Mouse (Mus musculus) lung, adult 18-20 months (tissue): ENCODE data around the gene Zfp420.
A peak's percentile ranks its signal among the peaks of the same experiment; 100 is the strongest.
"Not testable (repeated sequence)": the region's sequence is repeated elsewhere in the genome, so short reads cannot be mapped to it uniquely, and the experiment has no call there.

Experiments used
- DNase-seq, 2 experiments: peaks; one replicate each; pipeline ENCODE4 v3.0.0; 2022; ENCODE audit warnings: mixed read lengths in 2 of 2

Zfp420 gene

GRCm38 (mm10) chr7:29859532-29860517, at the start of gene Zfp420:
TSS of gene Zfp420 (plus strand) at chr7:29859979.
- peak; percentile 92 to 94 for DNase-seq

DNA sequence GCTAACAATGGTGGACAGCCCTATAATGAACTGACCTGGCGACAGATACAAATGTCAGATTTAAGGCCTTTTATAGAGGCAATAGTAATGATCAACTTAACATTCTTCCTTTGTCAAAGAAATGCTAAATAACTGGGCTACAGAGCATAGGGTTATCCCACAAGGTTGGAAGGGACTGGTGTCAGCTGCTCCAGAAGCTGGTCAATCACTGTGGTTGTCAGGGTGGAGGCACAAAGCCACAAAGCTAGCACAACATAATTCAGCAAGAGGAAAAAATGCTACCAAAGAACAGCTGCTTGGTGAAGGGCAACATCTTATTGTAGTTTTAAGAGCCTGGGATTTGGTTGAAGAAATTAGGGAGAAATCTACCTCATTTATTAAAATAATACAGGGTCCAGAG, 47.5 kb upstream of the Zfp420 start:
- DNase-seq, result no peak

- no peak for DNase-seq
Observed at GRCm38 (mm10) chr7:29814381-29814780, 45.4 kb upstream of the Zfp420 start.

- DNase-seq, result no peak
Observed at GRCm38 (mm10) chr7:29815061-29815784, 44.6 kb upstream of the Zfp420 start.

DNA sequence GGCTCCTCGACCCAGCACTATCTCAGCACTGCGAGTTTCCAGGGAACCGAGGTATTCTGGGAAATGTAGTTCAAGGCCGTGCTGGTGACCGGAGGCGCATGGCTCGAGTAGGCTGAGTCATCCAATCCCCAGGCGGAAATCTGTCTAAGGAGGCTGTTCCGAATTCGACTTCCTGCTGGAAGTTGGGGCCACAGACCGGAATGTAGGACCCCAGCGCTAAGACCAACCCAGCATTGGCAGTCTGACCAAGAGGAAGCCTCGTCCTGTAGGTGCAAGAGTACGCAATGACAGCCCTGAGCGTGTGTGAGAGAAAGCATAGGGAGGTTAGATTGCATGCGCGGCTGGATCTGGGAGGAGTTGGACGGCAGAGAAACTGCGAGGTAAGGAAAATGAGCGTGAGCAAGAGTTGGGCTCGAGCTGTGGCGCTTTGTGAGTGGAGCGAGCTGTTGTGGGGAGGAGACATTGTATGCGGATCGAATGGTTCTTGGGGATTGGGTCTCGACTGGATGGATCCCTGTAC, 43.8 kb upstream of the Zfp420 start, which contains the start of gene Zfp790:
Gene Zfp790, plus strand, starts transcription at position 205 of the 520 bp plus-strand sequence.
- DNase-seq, result peak; percentile 91 to 94

DNA sequence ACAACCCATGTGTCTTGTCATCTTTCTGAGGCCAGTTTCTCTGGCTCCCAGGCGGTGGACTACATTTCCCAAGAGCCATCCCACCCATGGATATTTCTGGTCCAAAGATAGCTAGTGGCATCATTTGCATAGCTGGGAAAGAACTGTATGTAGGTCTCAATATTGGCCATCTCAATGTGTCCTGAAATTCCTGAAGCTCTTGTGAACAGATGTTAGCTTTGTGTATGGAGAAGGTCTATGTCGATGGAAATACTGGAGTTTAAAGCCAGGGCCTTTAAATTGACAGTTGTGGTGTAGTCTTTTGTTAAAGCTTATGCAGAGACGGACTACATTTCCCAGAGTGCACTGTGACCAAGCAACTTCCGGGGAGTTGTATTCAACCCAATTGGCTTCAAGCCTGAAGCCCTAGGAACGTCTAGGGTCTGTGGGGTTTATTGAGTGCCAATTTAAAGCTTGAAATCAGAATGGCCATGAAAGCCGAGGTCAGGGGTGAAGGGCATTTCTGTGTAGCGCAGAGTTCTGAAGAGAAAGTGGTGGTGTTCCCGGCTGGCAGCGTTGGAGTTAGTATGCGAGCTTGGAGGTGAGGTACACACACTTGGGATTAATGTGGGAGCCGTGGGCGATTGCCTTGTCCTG, 41.0 kb upstream of the Zfp420 start:
- DNase-seq, result peak; percentile 72 to 79

- DNase-seq, result no peak
Observed at GRCm38 (mm10) chr7:29828001-29828400, 31.8 kb upstream of the Zfp420 start.

DNA sequence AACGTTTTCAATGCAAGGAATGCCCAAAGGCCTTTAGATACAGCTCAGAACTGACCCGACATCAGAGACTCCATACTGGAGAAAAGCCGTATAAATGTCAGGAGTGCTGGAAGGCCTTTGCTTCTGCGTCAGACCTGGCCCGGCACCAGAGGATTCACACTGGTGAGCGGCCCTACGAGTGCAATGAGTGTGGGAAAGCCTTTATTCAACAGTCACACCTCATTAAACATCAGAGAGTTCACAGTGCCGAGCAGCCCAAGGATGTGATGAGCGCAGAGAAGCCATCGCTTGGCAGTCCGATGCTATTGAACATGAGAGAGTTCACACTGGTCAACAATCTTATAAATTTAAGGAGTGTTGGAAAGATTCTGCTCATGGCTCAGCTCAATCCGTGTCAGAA, 30.0 kb upstream of the Zfp420 start:
- no peak for DNase-seq

GRCm38 (mm10) chr7:29836816-29837215, 23.0 kb upstream of the Zfp420 start:
- DNase-seq, result no peak

DNA sequence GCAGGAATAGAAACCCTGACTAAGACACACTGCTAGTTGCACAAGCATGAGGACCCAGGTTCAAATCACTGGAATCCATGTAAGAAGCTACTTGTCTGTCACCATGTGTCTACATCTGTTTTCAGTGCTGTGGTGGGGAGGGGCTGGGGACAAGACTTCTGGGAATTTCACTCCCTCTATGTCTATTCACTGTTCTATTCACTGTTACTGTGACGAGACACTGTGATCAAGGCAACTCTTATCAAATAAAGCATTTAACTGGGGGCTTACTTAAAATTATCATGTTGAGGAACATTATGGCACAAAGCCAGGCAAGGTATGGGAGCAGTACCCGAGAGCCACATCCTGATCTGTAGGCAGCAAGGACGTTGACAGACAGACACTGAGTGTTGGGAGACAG, 20.5 kb upstream of the Zfp420 start:
- DNase-seq, result no peak

DNA sequence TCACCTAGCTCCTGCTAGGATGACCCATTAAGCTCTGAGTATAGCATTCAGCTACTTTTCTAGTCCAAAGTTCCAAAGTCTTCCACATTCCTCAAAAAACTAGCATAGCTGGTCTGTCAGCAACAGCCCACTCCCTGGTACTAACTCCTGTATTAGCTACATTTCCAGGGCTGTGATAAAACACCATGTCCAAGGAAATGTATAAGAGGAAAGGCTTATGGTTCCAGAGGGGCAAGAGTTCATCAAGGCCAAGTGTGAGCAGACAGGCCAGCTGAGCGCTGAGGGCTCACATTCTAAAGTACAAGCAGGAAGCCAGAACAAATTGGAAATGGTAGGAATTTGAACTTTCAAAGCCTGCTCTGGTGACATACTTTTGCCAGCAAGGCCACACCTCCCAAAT, 17.7 kb upstream of the Zfp420 start:
- DNase-seq, result no peak

GRCm38 (mm10) chr7:29844616-29845015, 15.2 kb upstream of the Zfp420 start:
- DNase-seq, result no peak

DNA sequence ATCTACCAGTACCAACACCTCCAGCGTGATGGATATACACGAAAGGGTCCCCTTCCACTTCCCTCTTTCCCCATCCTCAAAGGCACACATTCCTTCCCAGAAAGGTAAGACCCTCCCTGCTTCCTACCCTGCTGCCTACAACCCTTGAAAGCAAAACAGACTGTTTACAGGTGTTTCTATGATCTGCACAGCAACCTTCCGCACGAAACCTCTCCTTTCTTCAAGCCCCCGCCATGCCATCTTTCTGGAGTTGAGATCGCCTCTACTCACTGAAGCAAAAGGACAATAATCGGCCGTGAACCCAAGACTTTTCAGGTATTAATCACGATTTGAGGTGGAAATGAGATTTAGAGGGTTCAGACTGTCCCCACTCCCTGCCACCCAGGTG, 7.0 kb upstream of the Zfp420 start:
- no peak for DNase-seq

DNA sequence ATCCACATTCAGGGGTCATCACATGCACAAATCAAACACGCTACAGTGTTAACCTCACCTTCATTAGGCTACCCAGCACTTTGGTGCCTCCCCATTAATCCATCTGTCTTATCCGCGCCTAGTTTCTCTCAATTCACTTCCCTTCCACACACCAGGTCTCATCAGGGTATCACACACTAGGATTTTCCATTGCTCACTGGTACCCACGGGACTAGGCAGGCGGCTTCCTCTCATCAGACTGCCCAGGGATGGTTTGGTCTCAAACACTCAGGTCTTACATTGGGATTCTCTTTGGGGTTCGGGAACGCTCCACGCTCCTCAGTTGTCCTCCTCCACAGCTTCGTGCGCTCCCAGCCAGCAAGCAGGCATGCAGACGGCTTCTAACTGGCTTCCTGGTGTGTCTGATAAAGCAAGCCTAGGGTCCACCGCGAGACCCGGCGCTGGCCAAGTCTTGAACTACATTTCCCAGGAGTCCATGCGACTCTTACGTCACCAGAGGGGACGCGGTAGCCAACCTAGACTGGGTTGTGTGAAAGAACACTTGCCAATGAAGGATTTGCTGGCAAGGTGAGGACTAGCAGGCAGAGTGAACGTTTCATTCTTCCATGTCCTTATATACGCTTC, 6.4 kb upstream of the Zfp420 start, which contains the start of gene Zfp940:
Gene Zfp940, minus strand, starts transcription at position 451 of the 624 bp plus-strand sequence.
- peak; percentile 83 to 87 for DNase-seq

DNA sequence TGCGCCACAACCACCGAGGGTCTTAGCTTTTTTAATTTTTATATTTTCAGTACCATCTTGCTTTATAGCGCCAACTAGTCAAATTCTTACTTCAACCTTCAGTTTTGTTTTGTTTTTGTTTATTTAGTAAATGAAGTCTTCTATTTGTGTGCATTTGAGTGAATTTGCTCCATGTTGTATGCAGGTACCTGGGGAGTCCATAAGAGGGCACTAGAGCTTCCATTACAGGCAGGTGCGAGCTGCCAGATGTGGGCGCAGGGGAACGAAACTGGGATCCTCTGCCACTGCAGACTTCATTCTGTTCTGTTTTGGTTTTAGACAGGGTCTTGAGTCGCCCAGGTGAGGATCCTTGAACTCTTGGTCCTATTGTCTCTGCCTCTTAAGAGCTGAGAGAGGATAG, 1.9 kb downstream of the Zfp420 start:
- DNase-seq, result no peak

DNA sequence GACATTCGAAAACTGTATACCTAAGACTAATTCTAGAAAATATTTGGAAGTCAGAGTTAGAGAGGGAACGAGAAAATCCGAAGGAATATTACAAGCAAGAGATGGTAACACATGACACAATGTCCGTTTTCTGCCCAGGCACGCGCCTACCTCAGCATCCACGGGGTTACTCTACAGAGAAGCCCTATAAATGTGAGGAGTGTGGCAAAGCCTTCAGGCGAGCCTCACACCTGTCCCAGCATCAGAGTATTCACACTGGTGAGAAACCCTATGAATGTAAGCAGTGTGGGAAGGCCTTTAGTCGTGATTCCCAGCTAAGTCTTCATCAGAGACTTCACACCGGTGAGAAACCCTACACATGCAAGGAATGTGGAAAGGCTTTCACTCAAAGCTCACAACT, 14.5 kb downstream of the Zfp420 start:
- no peak for DNase-seq

DNA sequence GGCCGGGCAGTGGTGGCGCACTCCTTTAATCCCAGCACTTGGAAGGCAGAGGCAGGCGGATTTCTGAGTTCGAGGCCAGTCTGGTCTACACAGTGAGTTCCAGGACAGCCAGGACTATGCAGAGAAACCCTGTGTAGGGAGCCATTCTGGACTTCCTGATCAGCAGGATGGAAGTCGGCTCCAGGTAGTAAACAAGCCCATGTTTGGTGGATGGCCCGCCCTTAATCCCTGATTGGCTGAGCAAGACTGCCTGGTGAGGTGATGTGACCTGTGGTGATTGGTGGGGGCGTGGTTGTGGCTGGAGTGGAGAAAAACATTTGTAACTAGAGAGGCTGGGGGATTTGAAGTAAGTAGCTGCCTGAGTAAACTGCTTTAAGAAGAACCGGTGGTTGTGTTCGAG, 17.8 kb downstream of the Zfp420 start:
- DNase-seq, result not testable (repeated sequence)

DNA sequence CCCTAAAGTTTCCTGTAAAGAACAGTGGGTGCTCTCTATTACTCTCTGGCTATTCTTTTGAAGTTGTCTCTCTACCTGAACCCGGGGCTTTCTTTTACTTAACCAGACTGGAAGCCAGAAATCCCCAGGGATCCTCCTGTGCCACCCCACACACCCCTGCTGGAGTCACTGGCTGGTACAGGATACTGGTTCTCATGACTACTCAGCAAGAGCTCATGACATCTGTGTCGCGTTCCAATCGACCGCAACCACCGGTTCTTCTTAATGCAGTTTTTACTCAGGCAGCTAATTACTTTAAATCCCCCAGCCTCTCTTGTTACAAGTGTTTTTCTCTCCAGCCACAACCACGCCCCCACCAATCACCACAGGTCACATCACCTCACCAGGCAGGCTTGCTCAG, 20.3 kb downstream of the Zfp420 start:
- no peak for DNase-seq

DNA sequence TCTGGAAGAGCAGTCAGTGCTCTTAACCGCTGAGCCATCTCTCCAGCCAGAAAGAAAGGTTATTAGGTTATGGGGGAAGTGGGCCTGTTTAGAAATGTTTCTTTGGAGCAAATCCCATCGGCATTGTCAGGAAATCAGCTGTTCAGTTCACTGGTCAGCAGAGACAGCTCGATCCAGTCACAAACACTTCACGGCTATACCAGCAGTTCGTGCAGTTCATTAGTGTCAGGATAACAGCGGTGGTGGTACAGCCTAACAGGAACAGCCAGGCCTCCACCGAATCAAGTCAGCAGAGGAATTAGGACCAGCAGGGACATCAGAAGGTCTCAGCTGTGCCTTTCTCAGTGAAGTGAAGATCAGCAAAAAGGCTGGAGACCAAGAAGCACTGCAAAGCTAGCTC, 21.1 kb downstream of the Zfp420 start:
- no peak for DNase-seq

GRCm38 (mm10) chr7:29890501-29890900, 30.7 kb downstream of the Zfp420 start:
- no peak for DNase-seq

- DNase-seq, result no peak
Observed at GRCm38 (mm10) chr7:29892756-29893155, 33.0 kb downstream of the Zfp420 start.

GRCm38 (mm10) chr7:29898351-29898750, 38.6 kb downstream of the Zfp420 start:
- no peak for DNase-seq
